Mouse (Mus musculus): ENCODE measurements around the gene Ube2u. TPM values are rescaled to one million over a fixed set of nuclear protein-coding genes. Genes with fewer than 3 reads are reported as not detected.
A peak's percentile ranks its signal among the peaks of the same experiment; 100 is the strongest.
"Not testable (repeated sequence)": the region's sequence is repeated elsewhere in the genome, so short reads cannot be mapped to it uniquely, and the experiment has no call there.

Ube2u gene
- polyA plus RNA-seq, 1 experiment from 2014 or later, result 0.08 TPM

GRCm38 (mm10) chr4:100488447-100488846 lies 9.8 kb downstream of the Ube2u start:
- Histone ChIP-seq H3K27me3 (replicated peaks; ENCODE audit: control insufficient read depth, insufficient read depth, low read length) (no peaks in the 10 kb centered on the region), H3K27ac (ENCODE audit: low read depth, low read length) (no peak overlapping the region), H3K4me3 (ENCODE audit: low read depth, low read length) (no peak overlapping the region), H3K9ac (ENCODE audit: low read depth, low read length) (no peak overlapping the region), H3K4me2 (replicated peaks; ENCODE audit: low read depth) (no peak overlapping the region), H3K36me3 (ENCODE audit: control insufficient read depth, insufficient read depth) (no peaks in the 10 kb centered on the region), H3K4me1 (replicated peaks; ENCODE audit: control insufficient read depth, insufficient read depth, low read length) (no peaks in the 10 kb centered on the region), H3K9me3 (ENCODE audit: control insufficient read depth) (no peaks in the 10 kb centered on the region)
- no peak for TF ChIP-seq CTCF (IDR thresholded peaks at IDR 0.05; ENCODE audit: low read depth)
- ATAC-seq, result no peak
- 85% methylated on average over 3 of the region's 3 CpGs for WGBS

GRCm38 (mm10) chr4:100495176-100495575 lies 16.5 kb downstream of the Ube2u start:
- no peaks in the 10 kb centered on the region for H3K36me3 ChIP-seq (ENCODE audit: control insufficient read depth, insufficient read depth)
- no peaks in the 10 kb centered on the region for H3K4me1 ChIP-seq (replicated peaks; ENCODE audit: control insufficient read depth, insufficient read depth, low read length)
- WGBS, result 85% methylated on average over 3 of the region's 3 CpGs
- H3K4me3 ChIP-seq (ENCODE audit: low read depth, low read length), result no peak overlapping the region
- H3K4me2 ChIP-seq (replicated peaks; ENCODE audit: low read depth), result no peak overlapping the region
- no peak for ATAC-seq
- no peaks in the 10 kb centered on the region for H3K27me3 ChIP-seq (replicated peaks; ENCODE audit: control insufficient read depth, insufficient read depth, low read length)
- H3K9me3 ChIP-seq (ENCODE audit: control insufficient read depth), result no peaks in the 10 kb centered on the region
- no peak for TF ChIP-seq CTCF (IDR thresholded peaks at IDR 0.05; ENCODE audit: low read depth)
- no peak overlapping the region for H3K9ac ChIP-seq (ENCODE audit: low read depth, low read length)
- no peak overlapping the region for H3K27ac ChIP-seq (ENCODE audit: low read depth, low read length)

- no peak overlapping the region for H3K4me2 ChIP-seq (replicated peaks; ENCODE audit: low read depth)
- H3K9me3 ChIP-seq (ENCODE audit: control insufficient read depth), result no peaks in the 10 kb centered on the region
- TF ChIP-seq CTCF (IDR thresholded peaks at IDR 0.05; ENCODE audit: low read depth), result no peak
- 88% methylated on average over 1 of the region's 1 CpGs for WGBS
- H3K36me3 ChIP-seq (ENCODE audit: control insufficient read depth, insufficient read depth), result no peaks in the 10 kb centered on the region
- H3K4me3 ChIP-seq (ENCODE audit: low read depth, low read length), result no peak overlapping the region
- ATAC-seq, result no peak
- no peak overlapping the region for H3K27ac ChIP-seq (ENCODE audit: low read depth, low read length)
- no peaks in the 10 kb centered on the region for H3K27me3 ChIP-seq (replicated peaks; ENCODE audit: control insufficient read depth, insufficient read depth, low read length)
- no peak overlapping the region for H3K9ac ChIP-seq (ENCODE audit: low read depth, low read length)
- no peaks in the 10 kb centered on the region for H3K4me1 ChIP-seq (replicated peaks; ENCODE audit: control insufficient read depth, insufficient read depth, low read length)
Observed at GRCm38 (mm10) chr4:100496521-100496920, 17.9 kb downstream of the Ube2u start.

- H3K4me2 ChIP-seq (replicated peaks; ENCODE audit: low read depth), result no peak overlapping the region
- no peaks in the 10 kb centered on the region for H3K27me3 ChIP-seq (replicated peaks; ENCODE audit: control insufficient read depth, insufficient read depth, low read length)
- no peaks in the 10 kb centered on the region for H3K36me3 ChIP-seq (ENCODE audit: control insufficient read depth, insufficient read depth)
- no peaks in the 10 kb centered on the region for H3K4me1 ChIP-seq (replicated peaks; ENCODE audit: control insufficient read depth, insufficient read depth, low read length)
- no peak for ATAC-seq
- H3K9me3 ChIP-seq (ENCODE audit: control insufficient read depth), result no peaks in the 10 kb centered on the region
- WGBS, result 59% methylated on average over 6 of the region's 6 CpGs
- no peak overlapping the region for H3K27ac ChIP-seq (ENCODE audit: low read depth, low read length)
- H3K4me3 ChIP-seq (ENCODE audit: low read depth, low read length), result no peak overlapping the region
- H3K9ac ChIP-seq (ENCODE audit: low read depth, low read length), result no peak overlapping the region
- TF ChIP-seq CTCF (IDR thresholded peaks at IDR 0.05; ENCODE audit: low read depth), result peak; percentile 56
Observed at GRCm38 (mm10) chr4:100498192-100498591, 19.5 kb downstream of the Ube2u start.

- H3K9ac ChIP-seq (ENCODE audit: low read depth, low read length); H3K27ac ChIP-seq (ENCODE audit: low read depth, low read length); H3K4me1 ChIP-seq (replicated peaks; ENCODE audit: control insufficient read depth, insufficient read depth, low read length); H3K27me3 ChIP-seq (replicated peaks; ENCODE audit: control insufficient read depth, insufficient read depth, low read length); H3K4me3 ChIP-seq (ENCODE audit: low read depth, low read length); H3K9me3 ChIP-seq (ENCODE audit: control insufficient read depth); H3K36me3 ChIP-seq (ENCODE audit: control insufficient read depth, insufficient read depth); ATAC-seq; H3K4me2 ChIP-seq (replicated peaks; ENCODE audit: low read depth): not testable (repeated sequence)
- 56% methylated on average over 7 of the region's 7 CpGs for WGBS
Observed at GRCm38 (mm10) chr4:100499037-100499601, 20.5 kb downstream of the Ube2u start.

GRCm38 (mm10) chr4:100503337-100503736 lies 24.7 kb downstream of the Ube2u start:
- 83% methylated on average over 2 of the region's 2 CpGs for WGBS
- no peaks in the 10 kb centered on the region for H3K36me3 ChIP-seq (ENCODE audit: control insufficient read depth, insufficient read depth)
- no peak overlapping the region for H3K4me3 ChIP-seq (ENCODE audit: low read depth, low read length)
- no peak for TF ChIP-seq CTCF (IDR thresholded peaks at IDR 0.05; ENCODE audit: low read depth)
- H3K4me1 ChIP-seq (replicated peaks; ENCODE audit: control insufficient read depth, insufficient read depth, low read length), result no peaks in the 10 kb centered on the region
- no peak for ATAC-seq
- no peaks in the 10 kb centered on the region for H3K9me3 ChIP-seq (ENCODE audit: control insufficient read depth)
- H3K27me3 ChIP-seq (replicated peaks; ENCODE audit: control insufficient read depth, insufficient read depth, low read length), result no peaks in the 10 kb centered on the region
- no peak overlapping the region for H3K4me2 ChIP-seq (replicated peaks; ENCODE audit: low read depth)
- no peak overlapping the region for H3K9ac ChIP-seq (ENCODE audit: low read depth, low read length)
- H3K27ac ChIP-seq (ENCODE audit: low read depth, low read length), result no peak overlapping the region

GRCm38 (mm10) chr4:100517646-100518045 lies 39.0 kb downstream of the Ube2u start:
- Histone ChIP-seq H3K4me3 (ENCODE audit: low read depth, low read length) (no peak overlapping the region), H3K4me1 (replicated peaks; ENCODE audit: control insufficient read depth, insufficient read depth, low read length) (no peaks in the 10 kb centered on the region), H3K9me3 (ENCODE audit: control insufficient read depth) (no peaks in the 10 kb centered on the region), H3K9ac (ENCODE audit: low read depth, low read length) (no peak overlapping the region), H3K4me2 (replicated peaks; ENCODE audit: low read depth) (no peak overlapping the region), H3K27me3 (replicated peaks; ENCODE audit: control insufficient read depth, insufficient read depth, low read length) (no peaks in the 10 kb centered on the region), H3K36me3 (ENCODE audit: control insufficient read depth, insufficient read depth) (no peaks in the 10 kb centered on the region), H3K27ac (ENCODE audit: low read depth, low read length) (no peak overlapping the region)
- no peak for ATAC-seq
- no peak for TF ChIP-seq CTCF (IDR thresholded peaks at IDR 0.05; ENCODE audit: low read depth)
- WGBS, result 82% methylated on average over 2 of the region's 2 CpGs

All from intestine, postnatal 0 days (tissue).